Mouse (Mus musculus): Measurements from ENCODE around the gene Cldn15.

Gene Cldn15

GRCm38 (mm10) chr5:136986695-136987137 lies 20.3 kb downstream of the Cldn15 start, which contains the start of gene Plod3:
Plod3 (plus strand) TSS chr5:136987019.
- peak; percentile 94 to 98 for DNase-seq

GRCm38 (mm10) chr5:136987138-136987933 lies 20.9 kb downstream of the Cldn15 start:
- peak; percentile 84 to 87 for DNase-seq

DNA sequence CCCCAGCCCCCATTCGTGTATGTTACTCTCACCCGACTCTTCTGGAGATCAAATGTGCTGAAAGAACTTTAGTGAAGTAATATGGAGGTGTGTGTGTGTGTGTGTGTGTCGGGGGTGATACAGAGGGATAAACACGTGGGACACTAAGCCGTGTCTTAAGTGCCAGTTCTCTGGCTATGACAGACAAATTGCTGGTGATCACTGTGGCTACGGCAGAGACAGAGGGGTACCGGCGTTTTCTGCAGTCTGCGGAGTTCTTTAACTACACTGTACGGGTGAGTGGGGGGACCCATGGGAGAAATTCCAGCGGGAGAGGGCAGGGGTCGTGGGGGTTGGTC lies 21.5 kb downstream of the Cldn15 start, which contains the start of gene Znhit1:
TSS of gene Znhit1 (minus strand) at position 88 of the 338 bp plus-strand sequence.
- DNase-seq: no peak

DNA sequence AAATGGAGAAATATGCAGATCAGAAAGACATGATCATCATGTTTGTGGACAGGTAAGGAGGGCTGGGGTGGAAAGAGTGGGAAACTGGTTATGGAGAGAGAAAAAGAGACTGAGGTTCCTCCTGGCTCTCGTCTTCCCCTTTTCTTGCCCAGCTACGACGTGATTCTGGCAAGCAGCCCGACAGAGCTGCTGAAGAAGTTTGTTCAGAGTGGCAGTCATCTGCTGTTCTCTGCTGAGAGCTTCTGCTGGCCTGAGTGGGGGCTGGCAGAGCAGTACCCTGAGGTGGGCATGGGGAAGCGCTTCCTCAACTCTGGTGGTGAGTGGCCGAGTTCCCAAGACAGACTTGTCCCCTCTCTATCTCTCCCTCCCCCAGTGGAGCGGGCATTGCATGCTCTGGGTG lies 22.0 kb downstream of the Cldn15 start:
- DNase-seq: peak in 1 of 2 experiments; percentile 36

- no peak for DNase-seq
Measured at GRCm38 (mm10) chr5:136989801-136990200, 23.4 kb downstream of the Cldn15 start.

- no peak for DNase-seq
Measured at GRCm38 (mm10) chr5:136999449-136999848, 33.0 kb downstream of the Cldn15 start.

DNA sequence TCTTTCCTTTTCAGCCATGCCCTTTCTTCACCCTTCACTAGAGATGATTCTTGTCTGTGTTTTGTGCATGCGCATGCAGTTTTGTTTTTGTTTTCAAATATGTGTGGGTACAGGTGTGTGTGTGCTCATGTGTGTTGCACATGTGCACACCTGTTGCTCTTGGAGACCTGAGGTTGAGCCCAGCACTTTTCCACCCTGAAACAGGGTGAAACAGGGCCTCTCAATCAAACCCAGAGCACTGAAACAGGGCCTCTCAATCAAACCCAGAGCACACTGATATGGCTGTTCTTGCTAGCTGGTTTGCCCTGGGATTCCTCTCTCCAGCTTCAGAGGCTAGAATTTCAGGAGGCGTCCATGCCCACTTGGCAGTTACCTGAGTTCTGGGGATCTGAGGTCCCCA lies 34.2 kb downstream of the Cldn15 start:
- no peak for DNase-seq

DNA sequence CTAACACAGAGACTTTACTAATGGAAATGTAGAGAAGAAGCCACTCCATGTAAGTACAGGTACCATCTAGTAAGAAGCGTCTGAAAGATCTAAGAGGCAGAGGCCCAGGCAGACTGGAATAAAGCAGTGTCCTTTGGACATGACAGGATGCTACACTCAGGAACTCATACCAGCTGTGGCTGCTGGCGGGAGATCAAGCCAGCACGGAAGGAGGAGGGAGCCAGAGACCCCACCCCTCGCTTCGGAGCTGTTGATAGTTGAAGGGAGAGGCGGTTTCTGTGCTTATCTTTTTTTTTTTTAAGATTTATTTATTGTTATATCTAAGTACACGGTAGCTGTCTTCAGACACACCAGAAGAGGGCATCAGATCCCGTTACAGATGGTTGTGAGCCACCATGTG lies 40.9 kb downstream of the Cldn15 start:
- DNase-seq: no peak

DNA sequence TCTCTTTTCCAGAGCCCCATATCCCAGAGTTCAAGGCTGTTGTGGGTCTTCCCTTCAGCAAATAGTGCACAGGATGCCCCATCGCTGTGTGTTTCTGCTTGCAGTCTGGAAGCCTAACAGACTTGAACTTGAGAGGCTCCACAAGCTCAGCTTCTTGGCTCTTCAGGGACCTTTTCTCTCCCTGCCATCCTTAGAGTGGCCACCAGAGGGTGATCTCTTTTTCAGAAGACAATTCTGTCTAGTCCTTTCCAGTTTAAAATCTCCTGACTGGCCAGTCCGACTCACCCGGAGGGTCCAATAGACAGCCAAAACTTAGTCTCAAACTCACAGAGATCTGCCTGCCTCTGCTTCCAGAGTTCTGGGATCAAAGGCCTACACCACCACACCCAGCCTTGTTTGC lies 43.6 kb downstream of the Cldn15 start:
- DNase-seq: peak; percentile 48 to 81

- DNase-seq: no peak
Measured at GRCm38 (mm10) chr5:137012401-137012950, 46.1 kb downstream of the Cldn15 start.

- no peak for DNase-seq
Measured at GRCm38 (mm10) chr5:137015913-137016312, 49.5 kb downstream of the Cldn15 start.

DNA sequence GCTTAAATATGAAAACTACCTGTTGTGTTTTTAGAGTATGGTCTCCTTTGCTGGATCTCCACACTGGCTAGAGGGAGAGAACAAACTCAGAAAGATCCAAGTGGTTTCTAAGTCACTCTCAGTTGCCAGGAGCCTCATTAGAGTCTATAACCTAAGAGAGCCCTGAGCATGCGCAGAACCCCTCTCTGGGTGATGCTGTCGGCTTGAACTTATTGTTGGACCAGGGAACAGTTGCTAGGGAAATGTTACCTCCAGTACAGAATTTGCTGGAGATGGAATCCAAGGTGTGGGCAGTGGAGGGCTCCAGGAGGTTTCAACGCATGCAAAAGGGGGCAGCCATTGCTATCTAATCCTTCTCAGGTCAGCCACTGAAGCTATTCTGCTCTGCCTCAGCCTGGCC lies 57.9 kb downstream of the Cldn15 start:
- DNase-seq: no peak

DNA sequence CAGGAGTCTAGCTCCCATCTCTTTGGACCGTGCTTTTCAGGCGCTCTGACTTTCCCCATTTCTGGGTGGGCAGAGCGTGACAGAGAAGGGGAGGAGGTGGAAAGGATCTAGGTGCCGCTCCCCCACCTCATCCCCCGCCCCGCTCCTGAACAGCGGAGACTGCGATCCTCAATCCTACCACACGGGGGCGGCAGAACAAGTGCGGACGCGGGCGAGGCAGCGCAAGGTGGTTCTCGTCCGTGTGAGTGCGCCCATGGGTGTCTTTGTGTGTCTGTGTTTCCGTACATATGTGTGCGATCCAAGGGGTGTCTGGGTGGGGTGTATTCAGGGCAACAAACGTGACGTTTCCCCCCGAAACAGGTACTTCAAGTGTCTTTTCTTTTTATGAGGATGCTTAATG lies 58.7 kb downstream of the Cldn15 start:
- DNase-seq: peak; percentile 87 to 94
